Mouse (Mus musculus): ENCODE measurements around the gene Tecpr2. TPM values are rescaled to one million over a fixed set of nuclear protein-coding genes. Genes with fewer than 3 reads are reported as not detected.

Tecpr2 gene
- polyA plus RNA-seq, 1 experiment, result 5.3 TPM

GRCm38 (mm10) chr12:110952628-110953385 lies 63.7 kb downstream of the Tecpr2 start:
- Histone ChIP-seq H3K4me1 (ENCODE audit: control insufficient read depth, insufficient read depth, low read length) (no peaks in the 10 kb centered on the region), H3K4me3 (replicated peaks; ENCODE audit: extremely low read depth, low read depth, low read length) (no peak overlapping the region)
- no peak for TF ChIP-seq CTCF (IDR thresholded peaks at IDR 0.05; ENCODE audit: insufficient read depth, low read length)
- TF ChIP-seq POLR2A (IDR thresholded peaks at IDR 0.05; ENCODE audit: borderline replicate concordance, extremely low read depth, low read depth, low read length), result no peak
- 86% methylated on average over 6 of the region's 6 CpGs for WGBS
- DNase-seq, result no peak

DNA sequence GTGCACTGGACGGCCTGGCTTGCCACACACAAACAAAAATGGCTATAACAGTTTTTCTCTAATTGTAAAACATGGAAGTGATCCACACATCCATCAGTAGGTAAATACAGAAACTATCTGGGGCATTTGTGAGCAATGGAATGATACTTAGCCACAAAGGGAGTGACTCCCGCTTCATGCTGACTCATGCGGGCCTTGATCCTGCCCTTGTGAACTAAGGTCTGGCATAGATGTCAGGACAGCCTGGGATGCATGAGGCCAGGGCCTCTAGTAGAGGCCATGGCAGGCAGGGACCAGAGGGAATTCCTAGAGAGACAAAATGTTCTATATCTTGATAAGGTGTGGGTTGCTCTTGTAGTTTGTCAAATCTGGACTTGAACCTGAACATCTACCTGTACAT lies 64.4 kb downstream of the Tecpr2 start:
- WGBS, result 90% methylated on average over 3 of the region's 3 CpGs
- H3K4me3 ChIP-seq (replicated peaks; ENCODE audit: extremely low read depth, low read depth, low read length), result no peak overlapping the region
- no peak for DNase-seq
- no peaks in the 10 kb centered on the region for H3K4me1 ChIP-seq (ENCODE audit: control insufficient read depth, insufficient read depth, low read length)
- TF ChIP-seq CTCF (IDR thresholded peaks at IDR 0.05; ENCODE audit: insufficient read depth, low read length) (no peak), POLR2A (IDR thresholded peaks at IDR 0.05; ENCODE audit: borderline replicate concordance, extremely low read depth, low read depth, low read length) (no peak)

- H3K4me3 ChIP-seq (replicated peaks; ENCODE audit: extremely low read depth, low read depth, low read length), result no peak overlapping the region
- DNase-seq, result no peak
- no peaks in the 10 kb centered on the region for H3K4me1 ChIP-seq (ENCODE audit: control insufficient read depth, insufficient read depth, low read length)
- no peak for TF ChIP-seq CTCF (IDR thresholded peaks at IDR 0.05; ENCODE audit: insufficient read depth, low read length)
- TF ChIP-seq POLR2A (IDR thresholded peaks at IDR 0.05; ENCODE audit: borderline replicate concordance, extremely low read depth, low read depth, low read length), result no peak
- 71% methylated on average over 2 of the region's 2 CpGs for WGBS
Observed at GRCm38 (mm10) chr12:110953900-110954299, 64.8 kb downstream of the Tecpr2 start.

DNA sequence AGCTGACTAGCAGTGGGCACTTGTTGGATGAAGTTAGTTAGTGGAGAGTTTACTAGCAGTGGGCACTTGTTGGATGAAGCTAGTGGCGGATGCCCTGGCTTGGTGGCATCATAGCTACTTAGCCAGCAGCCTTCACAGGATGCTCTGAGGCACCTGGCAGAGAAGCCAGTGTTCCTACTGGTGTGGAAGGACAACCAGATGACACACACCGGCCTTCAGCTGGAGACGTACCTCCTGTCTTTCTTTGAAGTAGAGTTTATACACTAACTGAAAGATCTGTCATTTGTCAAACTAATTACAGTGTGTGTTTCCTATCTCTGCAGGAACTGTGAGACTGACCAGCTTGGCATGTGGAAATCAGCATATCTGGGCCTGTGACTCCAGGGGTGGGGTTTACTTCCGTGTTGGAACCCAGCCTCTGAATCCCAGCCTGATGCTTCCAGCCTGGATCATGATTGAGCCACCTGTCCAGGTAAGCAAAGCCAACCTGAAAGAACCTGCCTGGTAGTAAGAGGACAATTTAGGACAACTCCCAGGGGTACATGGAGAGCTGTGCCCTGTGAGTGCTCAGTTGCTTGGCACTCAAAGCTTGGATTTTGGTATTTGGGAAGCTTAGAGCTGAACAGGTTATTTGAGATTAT lies 65.4 kb downstream of the Tecpr2 start:
- WGBS, result 58% methylated on average over 4 of the region's 4 CpGs
- no peak overlapping the region for H3K4me3 ChIP-seq (replicated peaks; ENCODE audit: extremely low read depth, low read depth, low read length)
- no peaks in the 10 kb centered on the region for H3K4me1 ChIP-seq (ENCODE audit: control insufficient read depth, insufficient read depth, low read length)
- TF ChIP-seq CTCF (IDR thresholded peaks at IDR 0.05; ENCODE audit: insufficient read depth, low read length) (no peak), POLR2A (IDR thresholded peaks at IDR 0.05; ENCODE audit: borderline replicate concordance, extremely low read depth, low read depth, low read length) (no peak)
- DNase-seq, result no peak

DNA sequence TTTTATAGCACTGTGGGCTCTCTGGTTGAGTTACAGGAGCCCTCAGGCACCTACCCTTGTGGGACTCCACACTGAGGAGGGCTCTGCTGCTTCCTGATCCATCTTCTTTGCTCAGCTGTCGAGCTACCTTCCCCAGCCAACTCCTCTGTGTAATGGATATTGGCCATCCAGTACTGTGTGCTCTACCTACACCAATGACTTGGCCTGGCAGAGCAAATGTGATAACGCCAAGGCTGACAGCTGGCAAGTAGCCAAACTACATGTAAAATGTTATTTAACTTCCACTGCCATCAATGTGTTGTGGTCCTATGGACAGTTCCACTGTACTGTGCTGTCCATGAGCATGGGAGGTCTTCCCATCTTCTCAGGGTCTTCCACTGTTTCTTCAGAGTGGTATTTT lies 72.9 kb downstream of the Tecpr2 start:
- TF ChIP-seq CTCF (IDR thresholded peaks at IDR 0.05; ENCODE audit: insufficient read depth, low read length) (no peak), POLR2A (IDR thresholded peaks at IDR 0.05; ENCODE audit: borderline replicate concordance, extremely low read depth, low read depth, low read length) (no peak)
- Histone ChIP-seq H3K4me3 (replicated peaks; ENCODE audit: extremely low read depth, low read depth, low read length) (no peak overlapping the region), H3K4me1 (ENCODE audit: control insufficient read depth, insufficient read depth, low read length) (no peaks in the 10 kb centered on the region)
- no peak for DNase-seq
- 71% methylated on average over 2 of the region's 2 CpGs for WGBS

- TF ChIP-seq CTCF (IDR thresholded peaks at IDR 0.05; ENCODE audit: insufficient read depth, low read length) (no peak), POLR2A (IDR thresholded peaks at IDR 0.05; ENCODE audit: borderline replicate concordance, extremely low read depth, low read depth, low read length) (no peak)
Observed at GRCm38 (mm10) chr12:110965500-110965899, 76.4 kb downstream of the Tecpr2 start.

GRCm38 (mm10) chr12:110966079-110966478 lies 77.0 kb downstream of the Tecpr2 start:
- WGBS, result 82% methylated on average over 4 of the region's 4 CpGs
- Histone ChIP-seq H3K4me1 (ENCODE audit: control insufficient read depth, insufficient read depth, low read length) (no peaks in the 10 kb centered on the region), H3K4me3 (replicated peaks; ENCODE audit: extremely low read depth, low read depth, low read length) (no peak overlapping the region)
- TF ChIP-seq POLR2A (IDR thresholded peaks at IDR 0.05; ENCODE audit: borderline replicate concordance, extremely low read depth, low read depth, low read length) (no peak), CTCF (IDR thresholded peaks at IDR 0.05; ENCODE audit: insufficient read depth, low read length) (no peak)
- no peak for DNase-seq

More at GRCm38 (mm10) chr12:110965500-110965899, 76.4 kb downstream of the Tecpr2 start:
- Histone ChIP-seq H3K4me1 (ENCODE audit: control insufficient read depth, insufficient read depth, low read length) (no peaks in the 10 kb centered on the region), H3K4me3 (replicated peaks; ENCODE audit: extremely low read depth, low read depth, low read length) (no peak overlapping the region)
- no peak for DNase-seq
- 49% methylated on average over 3 of the region's 3 CpGs for WGBS

DNA sequence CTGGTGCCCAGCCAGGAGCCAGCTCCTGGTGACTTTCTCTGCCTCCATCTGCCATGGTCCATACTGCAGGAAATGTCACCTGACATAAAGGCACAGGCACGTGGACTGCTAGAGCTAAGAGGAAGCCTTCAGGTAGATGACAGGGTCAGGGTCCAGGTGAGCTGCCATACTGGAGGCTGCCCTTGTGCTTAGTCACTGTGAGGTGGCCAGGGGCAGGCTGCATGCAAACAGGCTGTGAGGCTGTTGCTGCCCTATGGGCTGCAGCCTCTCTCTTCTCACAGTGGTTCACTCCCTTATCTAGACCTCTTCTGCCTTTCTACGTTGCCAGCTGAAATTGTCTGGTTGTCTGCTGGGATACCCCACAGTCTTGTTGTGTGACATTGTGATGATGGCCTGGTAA lies 78.1 kb downstream of the Tecpr2 start:
- 79% methylated on average over 2 of the region's 2 CpGs for WGBS
- TF ChIP-seq CTCF (IDR thresholded peaks at IDR 0.05; ENCODE audit: insufficient read depth, low read length) (no peak), POLR2A (IDR thresholded peaks at IDR 0.05; ENCODE audit: borderline replicate concordance, extremely low read depth, low read depth, low read length) (no peak)
- DNase-seq, result no peak
- Histone ChIP-seq H3K4me1 (ENCODE audit: control insufficient read depth, insufficient read depth, low read length) (no peaks in the 10 kb centered on the region), H3K4me3 (replicated peaks; ENCODE audit: extremely low read depth, low read depth, low read length) (no peak overlapping the region)

DNA sequence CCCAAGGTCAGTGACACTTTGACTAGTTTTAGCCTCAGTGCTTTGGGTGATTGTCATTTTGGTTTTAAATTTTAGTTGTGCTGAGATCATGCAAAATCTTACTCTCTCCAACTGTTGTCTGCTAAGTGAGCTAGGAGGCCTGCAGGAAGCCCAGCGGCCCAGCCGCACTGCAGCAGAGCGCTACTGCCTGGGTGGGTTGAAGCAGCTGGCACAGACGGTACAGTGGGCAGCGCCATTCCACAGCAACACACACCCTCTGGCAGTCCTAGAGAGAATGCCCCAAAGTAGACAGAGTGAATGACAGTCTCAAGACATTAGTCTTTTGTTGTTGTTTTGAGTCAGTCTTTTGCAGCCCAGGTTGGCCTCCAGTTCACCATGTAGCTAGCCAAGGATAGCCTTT lies 81.3 kb downstream of the Tecpr2 start:
- Histone ChIP-seq H3K4me1 (ENCODE audit: control insufficient read depth, insufficient read depth, low read length) (no peaks in the 10 kb centered on the region), H3K4me3 (replicated peaks; ENCODE audit: extremely low read depth, low read depth, low read length) (no peak overlapping the region)
- WGBS, result 92% methylated on average over 5 of the region's 5 CpGs
- TF ChIP-seq POLR2A (IDR thresholded peaks at IDR 0.05; ENCODE audit: borderline replicate concordance, extremely low read depth, low read depth, low read length) (no peak), CTCF (IDR thresholded peaks at IDR 0.05; ENCODE audit: insufficient read depth, low read length) (no peak)
- no peak for DNase-seq

- H3K4me1 ChIP-seq (ENCODE audit: control insufficient read depth, insufficient read depth, low read length), result no peaks in the 10 kb centered on the region
- no peak overlapping the region for H3K4me3 ChIP-seq (replicated peaks; ENCODE audit: extremely low read depth, low read depth, low read length)
- WGBS, result 94% methylated on average over 5 of the region's 5 CpGs
- no peak for DNase-seq
- TF ChIP-seq CTCF (IDR thresholded peaks at IDR 0.05; ENCODE audit: insufficient read depth, low read length), result no peak
- no peak for TF ChIP-seq POLR2A (IDR thresholded peaks at IDR 0.05; ENCODE audit: borderline replicate concordance, extremely low read depth, low read depth, low read length)
Observed at GRCm38 (mm10) chr12:110971972-110972371, 82.9 kb downstream of the Tecpr2 start.
